Mouse (Mus musculus): ENCODE measurements at regions not wholly inside any gene's neighbourhood (a gene's known extent, or its start where the extent isn't known, plus 50 kb on each side); places are given as distances from the start of the nearest gene placed in this dataset.

GRCm38 (mm10) chr12:77140656-77141055 lies 97.3 kb upstream of the Fut8 start:
- no peak for TF ChIP-seq GATA1 (IDR thresholded peaks at IDR 0.05; ENCODE audit: low read length)

DNA sequence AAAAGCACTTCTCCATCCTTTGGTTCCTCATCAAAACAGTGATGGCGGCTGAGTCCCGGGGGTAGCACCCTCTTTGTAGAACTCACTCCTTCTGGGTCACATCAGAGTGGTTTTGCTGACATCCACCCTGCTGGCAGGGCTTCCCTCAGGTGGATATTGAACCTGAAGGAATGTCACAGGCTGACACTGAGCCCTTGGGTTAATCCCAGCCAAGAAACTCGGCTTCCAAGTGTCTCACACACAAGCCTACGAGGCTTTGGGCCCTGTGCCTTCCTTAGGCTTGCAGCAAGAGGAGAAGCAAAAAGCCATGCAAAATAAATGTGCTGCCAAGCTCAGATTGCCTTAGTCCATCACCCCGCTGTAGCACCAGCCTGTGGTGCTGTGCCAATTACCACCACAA lies 97.8 kb upstream of the Fut8 start:
- no peak for TF ChIP-seq GATA1 (IDR thresholded peaks at IDR 0.05; ENCODE audit: low read length)

DNA sequence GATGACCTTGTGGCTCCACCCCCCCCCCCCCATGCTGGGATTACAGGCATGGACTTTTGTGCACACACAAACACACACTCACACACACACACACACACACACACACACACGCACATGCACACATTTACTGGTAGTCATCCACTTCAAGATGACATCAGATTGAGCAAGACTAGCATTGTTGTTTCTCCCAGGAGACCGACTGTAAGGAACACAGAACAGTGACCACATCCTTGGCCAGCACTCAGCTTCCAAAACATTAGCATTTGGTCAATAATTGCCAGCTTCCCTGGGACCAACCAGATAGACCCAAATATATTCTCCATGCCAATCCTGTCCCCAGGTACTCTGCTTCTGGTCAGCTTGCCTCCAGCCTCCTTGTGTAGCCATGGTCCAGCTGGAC lies 98.2 kb upstream of the Fut8 start:
- no peak for TF ChIP-seq GATA1 (IDR thresholded peaks at IDR 0.05; ENCODE audit: low read length)

DNA sequence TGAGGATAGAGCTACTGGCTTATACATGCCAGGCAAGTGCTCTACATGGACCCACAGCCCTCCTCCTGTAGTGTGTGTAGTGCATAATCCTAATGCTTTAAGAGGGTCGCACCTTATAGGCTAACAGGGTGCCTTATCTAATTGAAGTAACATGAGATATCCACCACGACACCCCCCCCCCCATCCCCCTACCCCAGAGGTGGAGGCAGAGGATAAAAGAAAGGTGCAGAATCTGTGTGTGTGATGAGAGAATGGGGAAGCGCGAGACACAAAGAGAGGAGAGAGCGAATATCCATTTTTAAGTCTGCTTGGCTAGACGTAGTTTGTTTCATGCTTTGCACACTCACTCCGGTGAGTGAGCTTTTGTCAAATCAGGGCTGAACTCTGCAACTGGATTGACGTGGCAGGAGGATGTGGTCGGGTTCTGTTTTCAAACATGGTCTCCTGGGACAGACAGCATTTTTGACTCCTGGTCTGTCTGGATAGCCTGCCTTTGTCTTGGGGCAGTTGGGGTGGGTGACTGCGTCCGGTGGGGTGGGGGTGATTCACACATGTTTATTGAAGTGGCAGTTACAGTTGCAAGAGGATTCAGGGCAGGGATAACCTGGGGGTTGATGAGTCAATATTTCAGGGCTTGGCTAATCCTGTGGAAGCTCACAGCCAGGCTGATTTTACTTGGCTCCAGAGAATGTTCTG lies 99.3 kb upstream of the Fut8 start:
- no peak for TF ChIP-seq GATA1 (IDR thresholded peaks at IDR 0.05; ENCODE audit: low read length)

GRCm38 (mm10) chr12:77137291-77137830 lies 100.6 kb upstream of the Fut8 start:
- TF ChIP-seq GATA1 (IDR thresholded peaks at IDR 0.05; ENCODE audit: low read length): no peak

DNA sequence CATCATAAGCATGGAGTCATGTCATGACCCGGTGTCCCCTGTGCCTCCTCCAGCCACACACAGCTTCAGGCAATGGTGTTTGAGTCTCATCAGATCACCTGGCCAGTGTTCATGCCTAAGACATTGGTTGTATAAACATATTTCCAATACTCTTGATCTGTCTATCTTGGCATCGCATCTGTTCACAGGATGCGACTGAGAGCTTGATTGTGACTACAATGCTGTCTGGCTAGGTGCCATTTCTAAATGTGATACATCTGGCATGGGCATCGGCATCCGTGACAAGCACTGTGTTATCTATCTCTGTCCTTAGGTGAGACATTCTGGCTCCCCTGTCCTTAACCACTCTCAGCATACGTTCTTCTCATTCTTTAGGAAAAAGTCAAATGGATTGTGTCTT lies 102.3 kb upstream of the Fut8 start:
- no peak for TF ChIP-seq GATA1 (IDR thresholded peaks at IDR 0.05; ENCODE audit: low read length)

DNA sequence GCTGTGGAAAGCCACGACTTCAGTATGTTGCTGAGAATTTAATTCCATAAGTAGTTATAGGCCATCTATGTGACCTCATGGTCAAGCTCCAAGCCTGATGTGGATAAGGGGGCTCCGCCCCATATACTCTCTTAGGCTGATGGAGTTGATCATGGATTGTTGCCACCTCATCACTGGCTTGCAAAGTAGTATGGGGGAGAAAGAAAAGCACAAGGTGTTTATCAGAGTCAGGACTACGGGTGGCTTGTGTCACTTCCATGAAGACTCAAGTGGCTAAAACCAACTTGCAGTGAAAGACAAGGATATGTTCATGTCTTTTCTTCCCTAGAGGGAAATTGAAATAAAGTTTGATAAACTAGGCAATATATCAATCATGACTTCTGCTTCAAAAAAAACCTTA lies 102.9 kb upstream of the Fut8 start:
- TF ChIP-seq GATA1 (IDR thresholded peaks at IDR 0.05; ENCODE audit: low read length): no peak

GRCm38 (mm10) chr12:77134306-77135010 lies 103.5 kb upstream of the Fut8 start:
- TF ChIP-seq GATA1 (IDR thresholded peaks at IDR 0.05; ENCODE audit: low read length): peak; percentile 99

DNA sequence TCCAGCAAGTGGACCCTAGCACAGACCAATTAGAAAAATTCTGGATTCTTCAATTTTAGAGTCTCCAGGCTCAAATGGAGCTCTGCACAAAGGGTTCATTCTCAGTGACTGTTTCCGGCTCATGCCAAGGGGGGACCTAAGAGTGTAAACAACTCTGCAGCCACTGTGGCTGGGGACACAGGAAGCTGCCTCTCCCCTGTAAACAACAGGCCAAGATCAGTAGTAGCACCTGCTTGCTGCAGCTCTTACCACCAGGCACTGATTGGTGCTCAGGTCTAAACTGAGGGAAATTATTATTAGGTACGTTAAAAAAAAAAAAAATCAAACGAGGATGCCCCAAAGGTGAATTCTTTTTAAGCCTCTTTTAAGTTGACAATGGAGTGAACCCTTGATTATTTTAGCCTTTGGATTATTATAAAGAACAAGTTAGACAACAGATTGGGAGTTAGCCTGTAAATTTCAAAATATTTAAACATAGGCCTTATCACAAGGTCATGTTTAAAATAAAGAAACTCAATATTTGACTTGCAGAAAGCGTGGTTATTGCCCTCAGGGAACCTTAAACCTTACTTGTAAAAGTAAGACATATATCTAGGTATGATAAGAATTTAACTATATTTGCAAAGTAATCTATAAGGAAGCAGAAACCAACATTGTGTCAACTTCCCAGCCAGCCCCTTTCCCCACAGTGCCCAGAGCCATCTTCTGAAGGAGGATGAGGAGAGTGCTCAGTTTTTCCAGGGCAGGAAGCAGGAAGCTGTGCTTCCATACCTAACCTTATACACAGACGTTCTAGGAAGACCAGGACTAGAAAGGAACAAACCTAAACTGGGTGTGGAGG lies 104.2 kb upstream of the Fut8 start:
- TF ChIP-seq GATA1 (IDR thresholded peaks at IDR 0.05; ENCODE audit: low read length): no peak

- TF ChIP-seq GATA1 (IDR thresholded peaks at IDR 0.05; ENCODE audit: low read length): no peak
Measured at GRCm38 (mm10) chr12:77131328-77131727, 106.6 kb upstream of the Fut8 start.

GRCm38 (mm10) chr12:77130526-77130925 lies 107.4 kb upstream of the Fut8 start:
- TF ChIP-seq GATA1 (IDR thresholded peaks at IDR 0.05; ENCODE audit: low read length): no peak

DNA sequence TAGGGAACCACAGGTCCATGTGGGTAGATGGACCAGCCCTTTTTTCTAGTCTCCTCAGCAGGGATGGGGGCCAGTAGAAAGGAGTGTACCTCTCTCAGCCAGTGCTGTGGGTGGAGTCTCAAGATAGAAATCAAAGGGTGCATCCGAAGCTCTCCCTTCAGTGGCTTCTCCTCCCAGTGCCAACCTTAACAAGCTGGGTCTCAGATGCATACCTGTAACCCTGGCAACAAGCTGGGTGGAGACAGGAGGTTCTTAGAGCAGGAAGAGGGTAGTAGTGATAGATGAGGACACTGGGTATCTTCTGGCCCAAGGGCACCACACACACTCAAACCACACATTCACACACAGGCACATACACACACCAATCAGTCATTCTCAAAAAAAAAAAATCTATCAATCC lies 113.7 kb upstream of the Fut8 start:
- TF ChIP-seq GATA1 (IDR thresholded peaks at IDR 0.05; ENCODE audit: low read length): no peak

DNA sequence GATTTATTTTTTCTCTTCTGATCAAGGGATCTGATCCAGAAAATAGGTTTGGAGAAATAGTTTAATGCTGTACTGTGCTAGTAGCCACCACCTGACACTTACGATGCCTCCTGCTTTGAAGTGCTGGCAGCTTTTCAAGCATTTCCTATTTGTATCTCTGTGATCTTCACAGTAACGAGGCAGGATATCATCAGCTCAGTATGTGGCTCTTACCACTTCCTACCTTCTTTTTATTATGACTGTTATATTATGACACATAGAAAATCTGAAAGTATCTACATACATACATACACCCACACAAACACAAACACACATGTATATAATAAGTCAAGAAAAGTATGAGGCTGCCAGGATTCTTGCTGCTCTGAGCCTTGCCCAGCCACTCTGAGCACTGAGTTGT lies 124.4 kb upstream of the Fut8 start:
- TF ChIP-seq GATA1 (IDR thresholded peaks at IDR 0.05; ENCODE audit: low read length): no peak

- no peak for TF ChIP-seq GATA1 (IDR thresholded peaks at IDR 0.05; ENCODE audit: low read length)
Measured at GRCm38 (mm10) chr12:77112133-77112532, 125.8 kb upstream of the Fut8 start.

DNA sequence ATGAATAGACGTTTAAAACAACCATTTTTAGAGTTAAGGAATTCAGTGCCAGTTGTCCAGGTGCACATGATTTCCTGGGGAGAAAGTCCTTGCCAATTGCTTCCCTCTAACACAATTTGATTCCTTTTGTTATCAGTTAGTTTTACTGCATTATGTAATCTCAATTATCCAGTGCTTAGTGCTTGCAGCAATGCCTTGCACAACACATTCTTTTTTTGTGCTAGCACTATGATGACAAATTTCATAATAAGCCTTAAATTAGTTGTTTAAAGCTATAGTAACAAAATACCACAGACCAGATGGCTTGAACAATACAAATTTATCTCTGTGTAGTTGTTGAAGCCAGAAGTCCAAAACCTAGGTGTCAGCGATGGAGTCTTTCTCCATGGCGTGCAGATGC lies 130.7 kb upstream of the Fut8 start:
- no peak for TF ChIP-seq GATA1 (IDR thresholded peaks at IDR 0.05; ENCODE audit: low read length)
